Mouse (Mus musculus) neutrophil, adult 5-6 weeks (primary cell): ENCODE results near the gene Gpx5. TPM values are rescaled to one million over a fixed set of nuclear protein-coding genes. Genes with fewer than 3 reads are reported as not detected.
"Not testable (repeated sequence)": the region's sequence is repeated elsewhere in the genome, so short reads cannot be mapped to it uniquely, and the experiment has no call there.

Source experiments
- ATAC-seq: fragments of 151-379, 151-347 bp; 2 replicates; pipeline ENCODE4 v1.8.0; 2017; ENCODE audit warnings: mild to moderate bottlenecking, moderate TSS enrichment; ENCODE audit not compliant: insufficient number of reproducible peaks, poor library complexity, low FRiP score, severe bottlenecking; ENCODE audit errors: extremely low read depth
- total RNA-seq: library from RNA; stranded (forward); fragments of 200-1000 nt; gene quantifications from 2 replicates; pipeline ENCODE4 v1.2.3, GENCODE M21; 2017

Gene Gpx5
- total RNA-seq, 1 experiment from 2014 or later: not detected

GRCm38 (mm10) chr13:21275021-21275814, 17.3 kb downstream of the Gpx5 start:
- ATAC-seq: no peak

GRCm38 (mm10) chr13:21268262-21268661, 24.3 kb downstream of the Gpx5 start:
- ATAC-seq: no peak

- no peak for ATAC-seq
These were observed 25.0 kb downstream of the Gpx5 start for GRCm38 (mm10) chr13:21267541-21267940.

GRCm38 (mm10) chr13:21265736-21266135, 26.8 kb downstream of the Gpx5 start:
- no peak for ATAC-seq

- ATAC-seq: no peak
These were observed 28.2 kb downstream of the Gpx5 start for GRCm38 (mm10) chr13:21264366-21264765.

- no peak for ATAC-seq
These were observed 28.6 kb downstream of the Gpx5 start for GRCm38 (mm10) chr13:21263910-21264309.

- no peak for ATAC-seq
These were observed 29.6 kb downstream of the Gpx5 start for GRCm38 (mm10) chr13:21262787-21263461.

- ATAC-seq: no peak
These were observed 32.2 kb downstream of the Gpx5 start for GRCm38 (mm10) chr13:21260289-21260688.

- ATAC-seq: no peak
These were observed 32.8 kb downstream of the Gpx5 start for GRCm38 (mm10) chr13:21259677-21260113.

GRCm38 (mm10) chr13:21259171-21259631, 33.3 kb downstream of the Gpx5 start:
- ATAC-seq: no peak

GRCm38 (mm10) chr13:21258524-21258923, 34.0 kb downstream of the Gpx5 start:
- ATAC-seq: no peak

- no peak for ATAC-seq
These were observed 38.5 kb downstream of the Gpx5 start for GRCm38 (mm10) chr13:21253986-21254385.

GRCm38 (mm10) chr13:21253569-21253968, 39.0 kb downstream of the Gpx5 start:
- ATAC-seq: no peak

GRCm38 (mm10) chr13:21253040-21253439, 39.5 kb downstream of the Gpx5 start:
- no peak for ATAC-seq

- no peak for ATAC-seq
These were observed 42.4 kb downstream of the Gpx5 start for GRCm38 (mm10) chr13:21250074-21250681.

- no peak for ATAC-seq
These were observed 43.5 kb downstream of the Gpx5 start for GRCm38 (mm10) chr13:21249022-21249421.

GRCm38 (mm10) chr13:21246276-21246675, 46.3 kb downstream of the Gpx5 start:
- no peak for ATAC-seq

- ATAC-seq: not testable (repeated sequence)
These were observed 47.6 kb downstream of the Gpx5 start for GRCm38 (mm10) chr13:21244967-21245366.

GRCm38 (mm10) chr13:21244089-21244488, 48.4 kb downstream of the Gpx5 start:
- ATAC-seq: no peak

GRCm38 (mm10) chr13:21243196-21243595, 49.3 kb downstream of the Gpx5 start:
- ATAC-seq: no peak
